Mouse (Mus musculus): Measurements from ENCODE around the gene Snd1.

DNA sequence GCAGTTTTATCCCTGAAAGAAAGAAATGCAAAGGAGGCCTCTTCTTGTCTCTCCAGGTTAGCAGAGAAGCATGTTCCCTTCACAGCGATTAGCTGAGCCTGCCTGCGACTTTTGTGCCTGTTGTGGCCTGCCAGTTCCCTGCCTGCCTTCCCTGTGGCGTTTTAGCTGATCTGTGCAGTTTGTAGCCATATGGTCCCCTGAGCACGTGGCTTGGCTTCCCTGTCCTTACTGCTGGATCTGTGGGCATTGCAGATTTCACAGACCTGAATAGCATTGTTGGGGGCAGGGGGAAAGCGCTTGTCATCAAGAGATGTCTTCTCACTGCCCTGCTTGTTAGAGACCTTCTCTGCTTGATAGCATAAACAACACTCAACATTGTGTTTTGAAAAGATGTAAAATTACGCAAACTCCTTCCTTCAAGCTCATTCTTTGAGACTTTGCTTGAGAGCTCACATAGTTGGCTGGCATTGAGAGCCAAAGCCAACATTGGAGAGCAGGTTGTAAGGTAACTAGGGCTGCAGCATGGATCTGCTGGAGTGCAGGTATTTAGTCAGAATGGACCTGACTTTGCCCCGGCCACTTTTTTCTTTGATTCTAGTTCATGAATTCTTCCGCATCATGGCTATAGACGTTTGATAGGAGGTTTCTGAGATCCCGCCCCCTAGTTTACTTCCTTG is 63.0 kb downstream of the Snd1 start:
- no peak for TF ChIP-seq CTCF (IDR thresholded peaks at IDR 0.05; ENCODE audit: low read depth)
- no peak for TF ChIP-seq EP300 (IDR thresholded peaks at IDR 0.05; ENCODE audit: low read depth)

All from liver, embryonic 14.5 days (tissue).